10 mouse cellular contexts compared by ENCODE assay signal in genomic region chr2:131911341-131911740, GRCm38 (mm10). TPM values are rescaled to one million over a fixed set of nuclear protein-coding genes. Genes with fewer than 3 reads are reported as not detected.
DNase-seq lines count a peak whose midpoint lies in the region; ATAC-seq and TF ChIP-seq lines count a peak whose summit lies in the region.
"Had no signal": no experiment of that assay in that cellular context is flagged by ENCODE, and none has a peak within 500 bp of the region (broad histone marks: within the 10 kb centered on the region; RNA-seq: fewer than 3 reads in every experiment).

No protein-coding gene starts in this region.

- H3K27me3 ChIP-seq in cerebellum, adult 2 months (ENCODE audit: control insufficient read depth, insufficient read depth, low read length) = no peaks in the 10 kb centered on the region
- no peaks in the 10 kb centered on the region for H3K27me3 ChIP-seq in forebrain, embryonic 16.5 days (replicated peaks; ENCODE audit: control insufficient read depth, insufficient read depth, low read length)
- no peaks in the 10 kb centered on the region for H3K27me3 ChIP-seq in midbrain, postnatal 0 days (ENCODE audit: insufficient read depth, low read length)

- no peak for TF ChIP-seq CTCF in cerebellum, adult 2 months (IDR thresholded peaks at IDR 0.05; ENCODE audit: borderline replicate concordance, insufficient read depth, low read depth, low read length)
- TF ChIP-seq CTCF in midbrain, postnatal 0 days (IDR thresholded peaks at IDR 0.05) = no peak

- no peak for ATAC-seq in forebrain, embryonic 16.5 days
- no peak for ATAC-seq in midbrain, postnatal 0 days (ENCODE audit: low FRiP score)

- peaks cover 7% of the 10 kb centered on the region for H3K36me3 ChIP-seq in forebrain, embryonic 16.5 days (ENCODE audit: control insufficient read depth, insufficient read depth)
- H3K36me3 ChIP-seq in midbrain, postnatal 0 days (ENCODE audit: insufficient read depth, low read length) = peaks cover 6% of the 10 kb centered on the region

- H3K4me2 ChIP-seq in forebrain, embryonic 16.5 days (ENCODE audit: low read length) = peak overlapping the region; percentile 52
- H3K4me2 ChIP-seq in midbrain, postnatal 0 days (ENCODE audit: low read depth, low read length, poor library complexity, severe bottlenecking) = peak overlapping the region; percentile 65

- peaks cover 5% of the 10 kb centered on the region; the same call in 1 of the 2 replicates for H3K4me1 ChIP-seq in cerebellum, adult 2 months (ENCODE audit: control insufficient read depth, insufficient read depth, low read length)
- H3K4me1 ChIP-seq in forebrain, embryonic 16.5 days (replicated peaks; ENCODE audit: control insufficient read depth, insufficient read depth, low read length) = peaks cover 26% of the 10 kb centered on the region
- peaks cover 11% of the 10 kb centered on the region for H3K4me1 ChIP-seq in midbrain, postnatal 0 days (ENCODE audit: insufficient read depth, low read length)

- TF ChIP-seq POLR2A in cerebellum, adult 2 months (IDR thresholded peaks at IDR 0.05; ENCODE audit: borderline replicate concordance, insufficient read depth, low read length) = 0 out of 2 replicates have a peak, but pooled peaks have one; percentile 14

- peak overlapping the region; percentile 9 for H3K9ac ChIP-seq in forebrain, embryonic 16.5 days (replicated peaks; ENCODE audit: low read depth, low read length)
- H3K9ac ChIP-seq in midbrain, postnatal 0 days (replicated peaks; ENCODE audit: low read length, poor library complexity, severe bottlenecking) = peak overlapping the region; percentile 91; the same call in 1 of the 2 replicates

- peak; percentile 40 for DNase-seq in kidney, adult 9 months
- no peak for DNase-seq in kidney, postnatal 14 days
- peak; percentile 72 to 89 for DNase-seq in cerebellum, adult 2 months
- peak; percentile 43 for DNase-seq in midbrain, postnatal 0 days (ENCODE audit: low spot score)
- no peak for DNase-seq in ovary, postnatal 36 days (ENCODE audit: low spot score)
- no peak for DNase-seq in layer of hippocampus, adult 9-10 months (ENCODE audit: low spot score)
- DNase-seq in embryo, embryonic 10.5 days (ENCODE audit: low spot score) = no peak

- H3K4me3 ChIP-seq in cerebellum, adult 2 months (replicated peaks; ENCODE audit: insufficient read depth, low read depth, low read length) = peak overlapping the region; percentile 59
- peak overlapping the region; percentile 76 for H3K4me3 ChIP-seq in forebrain, embryonic 16.5 days (replicated peaks; ENCODE audit: low read length)
- H3K4me3 ChIP-seq in midbrain, postnatal 0 days (ENCODE audit: low read depth, low read length) = peak overlapping the region; percentile 75

- no peaks in the 10 kb centered on the region for H3K9me3 ChIP-seq in forebrain, embryonic 16.5 days (ENCODE audit: control insufficient read depth, low read length)
- H3K9me3 ChIP-seq in midbrain, postnatal 0 days (ENCODE audit: low read length) = no peaks in the 10 kb centered on the region; the same call in 1 of the 2 replicates

- H3K27ac ChIP-seq in cerebellum, adult 2 months (ENCODE audit: insufficient read depth, low read length) = peak overlapping the region; percentile 58
- H3K27ac ChIP-seq in forebrain, embryonic 16.5 days (ENCODE audit: low read length) = peak overlapping the region; percentile 5; the same call in 1 of the 2 replicates
- peak overlapping the region; percentile 18; the same call in 1 of the 2 replicates for H3K27ac ChIP-seq in midbrain, postnatal 0 days (ENCODE audit: low read depth, low read length)

- WGBS in cerebellum, adult 2 months = 3% methylated on average over 4 of the region's 4 CpGs
- 21% methylated on average over 4 of the region's 4 CpGs for WGBS in forebrain, embryonic 16.5 days
- 37% methylated on average over 4 of the region's 4 CpGs for WGBS in midbrain, postnatal 0 days

RNA-seq across cellular contexts. Expression of gene Prn, which starts 1.6 kb away (rescaled TPM):
- polyA plus RNA-seq in cerebellum, adult 2 months (2012; rRNA removed) = not detected in 2 replicates
- polyA plus RNA-seq in forebrain, embryonic 16.5 days (2015; fragmentation: Nextera tagmentation; extraction: Ambion mirVana) = 0.48 TPM in 1 of 2 replicates, not detected in the other
- not detected in 2 replicates for total RNA-seq in midbrain, postnatal 0 days (2014; rRNA removed)
- 0.22 TPM in 1 of 2 replicates, not detected in the other for polyA plus RNA-seq in midbrain, postnatal 0 days (2015; fragmentation: Nextera tagmentation; extraction: Ambion mirVana)
- total RNA-seq: MEL had no signal
- polyA plus RNA-seq: limb, embryonic 14.5 days had no signal

RNA-seq across cellular contexts. Expression of gene Prnp, which starts 1.6 kb away (rescaled TPM):
- polyA plus RNA-seq in cerebellum, adult 2 months (2012; rRNA removed) = 570 and 571 TPM in 2 replicates
- 204 and 205 TPM in 2 replicates for polyA plus RNA-seq in forebrain, embryonic 16.5 days (2015; fragmentation: Nextera tagmentation; extraction: Ambion mirVana)
- 254 and 255 TPM in 2 replicates for total RNA-seq in midbrain, postnatal 0 days (2014; rRNA removed)
- polyA plus RNA-seq in midbrain, postnatal 0 days (2015; fragmentation: Nextera tagmentation; extraction: Ambion mirVana) = 283 and 306 TPM in 2 replicates

RNA-seq across cellular contexts. Expression of gene Prnd, which starts 39.3 kb away (rescaled TPM):
- polyA plus RNA-seq in cerebellum, adult 2 months (2012; rRNA removed) = 0.31 and 0.35 TPM in 2 replicates
- 11.2 and 12.8 TPM in 2 replicates for polyA plus RNA-seq in forebrain, embryonic 16.5 days (2015; fragmentation: Nextera tagmentation; extraction: Ambion mirVana)
- total RNA-seq in midbrain, postnatal 0 days (2014; rRNA removed) = 2.5 and 3.9 TPM in 2 replicates
- polyA plus RNA-seq in midbrain, postnatal 0 days (2015; fragmentation: Nextera tagmentation; extraction: Ambion mirVana) = 4.0 and 4.8 TPM in 2 replicates
- total RNA-seq: MEL had no signal

RNA-seq across cellular contexts. Expression of gene Erv3, which starts 51.8 kb away (rescaled TPM):
- polyA plus RNA-seq in cerebellum, adult 2 months (2012; rRNA removed) = 0.33 and 0.54 TPM in 2 replicates
- polyA plus RNA-seq in forebrain, embryonic 16.5 days (2015; fragmentation: Nextera tagmentation; extraction: Ambion mirVana) = not detected in 2 replicates
- not detected in 2 replicates for total RNA-seq in midbrain, postnatal 0 days (2014; rRNA removed)
- polyA plus RNA-seq in midbrain, postnatal 0 days (2015; fragmentation: Nextera tagmentation; extraction: Ambion mirVana) = not detected in 2 replicates

Comparison
In these comparisons a context has a peak if more than half of its experiments do, and no peak if none do; other contexts are left out.
1. DNase-seq: peak in kidney, adult 9 months (single experiment), cerebellum, adult 2 months (2 of 2) and midbrain, postnatal 0 days (single experiment); none in kidney, postnatal 14 days (single experiment), ovary, postnatal 36 days (single experiment), layer of hippocampus, adult 9-10 months (single experiment) and embryo, embryonic 10.5 days (single experiment).
2. H3K27ac ChIP-seq: peak in every context shown above with its lines; median percentile 58 in cerebellum, adult 2 months; 18 in midbrain, postnatal 0 days; 5 in forebrain, embryonic 16.5 days.
3. Peak in every context shown above with its lines, with median percentiles within 50 percentile points of each other: H3K4me3 ChIP-seq.